Mouse (Mus musculus) lung, postnatal 36 days (tissue): ENCODE results near the gene Nxnl1.

Source experiments
- DNase-seq: peaks from one replicate; pipeline ENCODE4 v3.0.0; 2022; ENCODE audit warnings: mixed read lengths

The Nxnl1 gene

DNA sequence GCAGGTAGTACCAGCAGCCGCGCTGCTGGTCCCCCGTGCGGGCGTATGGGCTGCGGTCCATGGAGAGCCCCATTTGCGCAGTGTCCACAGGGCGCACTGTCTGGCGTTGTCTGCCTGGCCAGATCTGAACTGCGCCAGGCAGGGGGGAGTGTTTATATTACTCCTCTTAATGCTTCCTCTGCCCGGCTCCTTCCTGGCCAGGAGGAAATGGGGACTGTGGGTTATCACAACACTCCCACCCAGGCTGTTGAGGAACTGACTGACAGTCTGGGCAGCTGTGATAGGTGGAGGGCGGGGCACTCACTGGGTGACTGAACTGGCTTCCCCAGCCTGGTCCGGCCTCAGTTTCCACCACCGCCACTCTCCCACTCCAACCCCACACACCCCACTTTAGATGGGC lies 54.8 kb downstream of the Nxnl1 start, which contains the start of gene Plvap:
TSS of gene Plvap (minus strand) at position 109 of the 400 bp plus-strand sequence.
- peak; percentile 84 for DNase-seq
